Mouse (Mus musculus) G1E (cell line): ENCODE measurements around the gene Slc11a2. TPM values are rescaled to one million over a fixed set of nuclear protein-coding genes. Genes with fewer than 3 reads are reported as not detected.

Source experiments
- ATAC-seq: 2 replicates; pipeline ENCODE4 v1.8.0; 2016; ENCODE audit warnings: mild to moderate bottlenecking; ENCODE audit not compliant: insufficient number of reproducible peaks, poor library complexity, low FRiP score, severe bottlenecking; ENCODE audit errors: extremely low read depth
- DNase-seq: peaks from one replicate; pipeline ENCODE4 v3.0.0; 2012; ENCODE audit warnings: low spot score
- H3K27me3 ChIP-seq: 2 replicates; pipeline ENCODE4 v1.6.1; 2012; ENCODE audit warnings: mild to moderate bottlenecking, low read length, inconsistent platforms; ENCODE audit not compliant: insufficient read depth
- H3K36me3 ChIP-seq: replicated peaks from 2 replicates; pipeline ENCODE3; 2012; ENCODE audit warnings: mild to moderate bottlenecking, inconsistent platforms
- H3K4me1 ChIP-seq: 2 replicates; pipeline ENCODE4 v1.6.1; 2012; ENCODE audit warnings: low read depth, low read length, inconsistent platforms, mixed read lengths; ENCODE audit not compliant: insufficient read depth
- H3K4me3 ChIP-seq: 2 replicates; pipeline ENCODE4 v1.5.1; 2012; ENCODE audit warnings: low read depth, mild to moderate bottlenecking, inconsistent platforms, low read length, moderate library complexity, mixed read lengths
- H3K9me3 ChIP-seq: replicated peaks from 2 replicates; pipeline ENCODE4 v1.6.1; 2012; ENCODE audit warnings: inconsistent platforms
- CTCF ChIP-seq: IDR thresholded peaks from 2 replicates; pipeline ENCODE4 v1.5.1; 2012; ENCODE audit warnings: low read depth, low read length, inconsistent platforms, mixed read lengths
- GATA1 ChIP-seq: IDR thresholded peaks from 2 replicates; pipeline ENCODE4 v1.6.1; 2012; ENCODE audit warnings: borderline replicate concordance, low read length, inconsistent platforms, mixed read lengths
- GATA2 ChIP-seq: IDR thresholded peaks from 2 replicates; pipeline ENCODE4 v1.6.1; 2012; ENCODE audit warnings: low read depth, low read length, inconsistent platforms, borderline replicate concordance
- POLR2AphosphoS5 ChIP-seq: IDR thresholded peaks from 2 replicates; pipeline ENCODE4 v1.6.1; 2012; ENCODE audit warnings: low read depth, low read length, inconsistent platforms; ENCODE audit not compliant: insufficient replicate concordance
- TAL1 ChIP-seq: conservative IDR thresholded peaks from 2 replicates; pipeline ENCODE4 v1.6.1; 2012; ENCODE audit warnings: low read depth, low read length, inconsistent platforms, mixed read lengths
- polyA plus RNA-seq: library from polyadenylated mRNA; stranded (reverse); fragments of >175 nt; gene quantifications from 2 replicates; pipeline ENCODE4 v1.2.3, GENCODE M21; 2012
- total RNA-seq, 2 experiments: library from RNA; stranded (forward) in 1 of 2; stranded (reverse) in 1 of 2; fragments of 200-1000 nt in 1 of 2; fragments of >200 nt in 1 of 2; fragmentation: Nextera tagmentation in 1 of 2; gene quantifications; 2 replicates each; pipeline ENCODE4 v1.2.3; 2014 to 2017

Gene Slc11a2
- total and polyA plus RNA-seq, 3 experiments, result 5.4 to 95.4 (median 34.6) TPM

GRCm38 (mm10) chr15:100419311-100419710 lies 5.6 kb downstream of the Slc11a2 start:
- ATAC-seq, result no peak
- Histone ChIP-seq H3K9me3 (no peaks in the 10 kb centered on the region), H3K27me3 (no peaks in the 10 kb centered on the region), H3K4me3 (peak overlapping the region; percentile 55), H3K4me1 (peaks cover 82% of the 10 kb centered on the region), H3K36me3 (peaks cover 51% of the 10 kb centered on the region)
- no peak for DNase-seq
- no peak for TF ChIP-seq POLR2AphosphoS5
- TF ChIP-seq TAL1, result no peak
- no peak for TF ChIP-seq CTCF
- TF ChIP-seq GATA1, result no peak
- no peak for TF ChIP-seq GATA2

- TF ChIP-seq TAL1 (no peak), CTCF (no peak), GATA1 (no peak), GATA2 (no peak), POLR2AphosphoS5 (no peak)
- DNase-seq (no peak), ATAC-seq (no peak)
- Histone ChIP-seq H3K4me3 (peak overlapping the region; percentile 49; the same call in 1 of the 2 replicates), H3K27me3 (no peaks in the 10 kb centered on the region), H3K9me3 (no peaks in the 10 kb centered on the region), H3K36me3 (peaks cover 61% of the 10 kb centered on the region), H3K4me1 (peaks cover 81% of the 10 kb centered on the region)
Observed at GRCm38 (mm10) chr15:100417854-100418450, 6.9 kb downstream of the Slc11a2 start.

- H3K4me3 ChIP-seq, result no peak overlapping the region
- ATAC-seq (no peak), DNase-seq (no peak)
- no peaks in the 10 kb centered on the region for H3K27me3 ChIP-seq
- H3K36me3 ChIP-seq, result peaks cover 81% of the 10 kb centered on the region
- no peaks in the 10 kb centered on the region for H3K9me3 ChIP-seq
- TF ChIP-seq TAL1 (no peak), CTCF (no peak), POLR2AphosphoS5 (no peak), GATA1 (no peak), GATA2 (no peak)
- H3K4me1 ChIP-seq, result peaks cover 93% of the 10 kb centered on the region
Observed at GRCm38 (mm10) chr15:100415684-100416083, 9.2 kb downstream of the Slc11a2 start.

- ATAC-seq, result no peak
- peak overlapping the region; percentile 39; the same call in 1 of the 2 replicates for H3K4me3 ChIP-seq
- peaks cover 92% of the 10 kb centered on the region for H3K4me1 ChIP-seq
- H3K9me3 ChIP-seq, result no peaks in the 10 kb centered on the region
- no peak for DNase-seq
- peaks cover 86% of the 10 kb centered on the region for H3K36me3 ChIP-seq
- TF ChIP-seq GATA1, result no peak
- no peak for TF ChIP-seq GATA2
- no peak for TF ChIP-seq CTCF
- no peak for TF ChIP-seq TAL1
- TF ChIP-seq POLR2AphosphoS5, result no peak
- H3K27me3 ChIP-seq, result no peaks in the 10 kb centered on the region
Observed at GRCm38 (mm10) chr15:100414942-100415341, 9.9 kb downstream of the Slc11a2 start.

GRCm38 (mm10) chr15:100414011-100414410 lies 10.9 kb downstream of the Slc11a2 start:
- TF ChIP-seq TAL1, result no peak
- TF ChIP-seq CTCF, result no peak
- DNase-seq (no peak), ATAC-seq (peak; percentile 22; the same call in 1 of the 2 replicates)
- H3K36me3 ChIP-seq, result peaks cover 90% of the 10 kb centered on the region
- peaks cover 89% of the 10 kb centered on the region for H3K4me1 ChIP-seq
- H3K27me3 ChIP-seq, result no peaks in the 10 kb centered on the region
- no peaks in the 10 kb centered on the region for H3K9me3 ChIP-seq
- peak overlapping the region; percentile 13; the same call in 1 of the 2 replicates for H3K4me3 ChIP-seq

GRCm38 (mm10) chr15:100413306-100413705 lies 11.6 kb downstream of the Slc11a2 start:
- H3K36me3 ChIP-seq, result peaks cover 94% of the 10 kb centered on the region

More at GRCm38 (mm10) chr15:100413306-100413705, 11.6 kb downstream of the Slc11a2 start:
- DNase-seq, result no peak
- H3K27me3 ChIP-seq, result no peaks in the 10 kb centered on the region
- no peak for TF ChIP-seq POLR2AphosphoS5
- no peak for TF ChIP-seq GATA1
- TF ChIP-seq CTCF, result no peak
- TF ChIP-seq GATA2, result no peak
- no peak for TF ChIP-seq TAL1
- H3K4me1 ChIP-seq, result peaks cover 87% of the 10 kb centered on the region
- no peaks in the 10 kb centered on the region for H3K9me3 ChIP-seq
- H3K4me3 ChIP-seq, result no peak overlapping the region
- ATAC-seq, result 0 out of 2 replicates have a peak, but pooled peaks have one; percentile 25
